Mouse (Mus musculus) spleen, postnatal 4 days (tissue): ENCODE results near the gene Adamts9.

Experiments used
- DNase-seq, 2 experiments: peaks; one replicate each; pipeline ENCODE4 v3.0.0; 2022; ENCODE audit warnings: low spot score in 2 of 2

Gene Adamts9

DNA sequence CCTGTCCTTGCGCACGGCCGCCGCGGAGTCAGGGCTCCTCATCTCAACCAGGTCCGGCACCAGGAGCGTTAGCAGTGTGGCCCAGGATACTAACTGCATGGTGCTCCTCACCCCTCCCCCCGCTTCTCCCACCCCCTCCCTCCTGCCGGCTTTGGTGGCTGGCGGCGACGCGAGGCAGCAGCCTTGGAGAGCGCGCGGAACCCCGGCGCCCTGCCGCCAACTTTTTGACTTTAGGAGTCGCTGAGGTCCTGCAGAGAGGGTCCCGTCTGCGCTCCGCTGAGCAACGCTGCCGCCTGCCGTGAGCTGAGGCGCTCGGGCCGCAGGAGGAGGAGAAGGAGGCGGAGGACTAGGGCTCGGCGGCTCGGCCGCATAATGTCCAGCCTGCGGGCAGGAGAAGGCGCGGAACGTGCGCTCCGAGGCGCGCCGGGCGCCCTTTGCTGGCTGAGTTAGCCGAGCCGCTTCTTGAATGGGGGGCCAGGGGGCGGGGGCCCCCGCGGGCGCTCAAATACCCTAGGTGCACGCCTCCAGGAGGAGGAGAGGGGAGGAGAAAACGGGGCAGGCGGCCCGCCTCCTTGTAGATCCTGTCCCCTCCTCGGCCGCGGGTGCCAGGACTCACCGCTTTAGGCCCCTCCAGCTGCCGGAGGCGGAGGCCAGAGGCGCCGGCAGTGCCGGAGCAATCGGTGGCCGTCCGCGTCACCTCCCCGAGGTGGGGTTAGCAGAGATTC, at the start of gene Adamts9:
Gene Adamts9 (minus strand): TSS at position 436 of the 725 bp plus-strand sequence.
- DNase-seq, result peak in 1 of 2 experiments; percentile 20

DNA sequence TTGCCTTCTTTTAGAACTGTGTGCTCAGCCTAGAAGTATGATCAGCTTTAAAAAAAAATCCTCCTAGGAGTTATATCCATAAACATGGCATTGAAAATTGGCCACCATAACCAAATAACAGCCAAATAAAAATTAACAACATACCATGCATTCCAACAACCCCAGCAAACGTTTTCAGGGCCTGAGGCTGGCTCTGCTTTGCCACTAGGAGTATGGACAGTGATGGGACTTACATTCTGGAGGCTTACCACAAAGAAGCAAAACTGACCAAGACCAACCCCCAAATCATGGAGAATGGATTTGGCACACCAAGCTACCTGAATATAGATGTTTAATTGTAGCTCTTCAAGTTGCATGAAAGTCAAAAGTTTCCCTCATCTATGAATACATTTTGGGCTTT, 48.3 kb upstream of the Adamts9 start:
- no peak for DNase-seq

DNA sequence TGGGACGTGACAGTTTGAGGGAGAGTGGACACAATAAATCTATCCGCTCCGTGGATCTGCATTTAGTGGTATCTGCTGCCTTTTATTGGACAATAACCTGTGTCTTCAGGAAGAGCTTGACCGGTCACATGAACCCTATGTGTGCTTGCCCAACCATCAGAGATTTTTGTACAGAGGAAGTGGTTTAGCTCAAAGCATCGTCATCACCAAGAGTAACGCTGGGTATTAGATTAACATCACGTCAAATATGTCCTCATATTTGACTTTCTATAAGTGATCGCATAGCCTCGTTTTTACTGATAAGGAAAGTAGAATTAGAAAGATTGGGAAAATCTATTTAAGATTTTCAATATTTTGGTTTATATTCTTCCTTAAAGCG, 45.3 kb upstream of the Adamts9 start:
- DNase-seq, result no peak

DNA sequence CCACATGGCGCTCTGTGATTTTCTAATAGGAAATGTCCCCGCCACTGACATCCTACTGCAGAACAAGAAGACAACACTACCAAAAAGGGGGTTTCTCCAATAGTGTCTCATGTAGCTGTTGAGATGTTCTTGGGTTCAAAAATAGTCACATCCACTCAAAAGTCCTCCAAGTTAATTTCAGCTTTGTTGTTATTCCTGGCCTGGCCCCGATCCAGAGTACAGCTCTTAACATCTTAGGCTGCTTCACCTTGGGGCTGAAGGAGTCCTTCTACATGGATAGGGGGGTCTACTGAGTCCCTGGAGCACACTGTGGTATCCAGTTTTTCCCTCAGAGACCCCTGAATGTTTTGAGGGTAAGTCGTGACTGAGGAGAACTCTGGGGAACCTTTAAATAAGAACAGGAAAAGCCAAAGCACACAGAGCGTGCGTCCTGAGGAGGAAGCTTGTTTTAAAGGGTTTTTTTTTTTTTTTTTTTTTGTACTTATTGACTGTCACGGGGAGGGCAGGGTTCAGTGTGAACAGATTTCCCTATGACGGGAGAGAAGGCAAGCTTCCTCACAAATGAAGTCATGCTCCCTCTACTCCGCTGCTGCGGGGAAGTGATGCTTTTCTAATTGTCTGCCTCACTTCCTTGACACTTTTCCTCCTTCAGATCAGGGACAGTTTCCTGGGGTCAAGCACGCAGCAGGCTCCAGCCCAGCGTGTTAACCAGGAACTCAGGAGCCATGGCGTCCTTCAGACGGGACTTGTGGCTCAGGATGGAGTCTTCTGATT, 44.7 kb upstream of the Adamts9 start:
- no peak for DNase-seq

DNA sequence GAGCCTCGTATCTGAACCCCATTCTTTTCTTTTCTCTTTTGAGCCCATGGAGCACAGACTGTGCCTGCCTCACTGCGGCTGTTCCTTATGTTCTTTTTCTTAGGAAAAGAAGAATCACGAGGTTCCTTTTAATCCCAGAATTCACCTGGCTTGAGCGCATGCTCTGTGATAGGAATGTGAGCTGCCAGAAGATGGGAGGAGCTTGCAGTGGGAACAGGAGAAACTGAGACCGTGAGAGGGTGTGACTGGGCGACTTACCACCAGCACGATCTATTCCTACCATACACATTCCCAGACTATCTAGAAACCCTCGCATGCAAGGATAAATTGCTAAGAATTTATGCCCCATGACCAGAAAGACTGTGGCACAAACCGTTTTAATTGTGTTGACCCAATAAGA, 44.1 kb upstream of the Adamts9 start:
- no peak for DNase-seq

DNA sequence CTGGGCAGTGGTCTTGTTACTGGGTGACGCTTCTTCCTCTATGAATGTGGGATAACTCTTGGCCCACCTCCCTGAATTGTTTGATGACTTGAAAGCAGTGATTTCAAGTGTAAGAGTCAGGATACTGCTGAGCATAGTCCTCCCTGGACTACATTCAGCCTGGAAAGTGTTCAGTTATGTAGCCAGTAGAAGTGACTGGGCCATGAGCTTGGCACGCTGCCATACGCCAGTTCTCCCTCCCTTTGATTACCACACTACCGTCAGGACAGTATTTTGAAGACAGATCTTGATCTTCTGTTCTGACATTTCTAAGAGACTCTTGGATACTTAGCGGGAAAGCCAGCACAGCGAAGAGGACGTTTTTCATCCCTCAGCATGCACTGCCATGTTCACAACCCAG, 40.1 kb upstream of the Adamts9 start:
- DNase-seq, result no peak

DNA sequence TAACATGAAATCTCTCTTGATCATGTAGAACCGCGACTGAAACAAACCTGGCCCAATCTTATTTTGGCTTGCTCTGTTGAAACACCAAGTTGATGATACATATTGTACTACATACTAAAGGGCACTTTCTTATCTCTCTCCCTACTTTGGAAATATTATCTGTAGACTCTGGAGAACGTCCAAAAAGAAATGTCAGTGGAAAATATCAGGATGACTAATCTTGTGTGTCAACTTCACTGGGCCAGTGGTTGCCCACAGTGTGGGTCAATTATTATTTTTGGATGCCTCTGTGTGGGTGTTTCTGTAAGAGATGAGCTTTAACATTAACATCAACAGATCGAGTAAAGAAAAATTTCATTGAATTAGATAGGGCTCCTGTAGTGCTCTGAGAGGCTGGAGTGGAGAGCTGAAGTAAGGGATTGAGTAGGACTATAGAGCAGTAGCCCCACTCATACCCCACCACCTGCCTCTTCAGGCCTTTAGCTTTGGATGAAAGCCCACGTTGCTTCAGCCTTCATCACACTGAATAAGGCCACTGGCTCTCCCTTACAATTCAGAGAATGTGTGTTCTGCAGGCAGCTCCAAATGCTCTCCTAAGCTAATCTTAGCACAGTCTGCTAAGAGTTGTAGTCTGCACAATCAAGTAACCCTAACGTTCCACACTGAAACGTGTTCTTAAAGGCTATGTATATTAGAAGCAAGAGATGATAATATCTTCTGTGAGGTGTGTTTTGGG, 38.3 kb upstream of the Adamts9 start:
- no peak for DNase-seq

DNA sequence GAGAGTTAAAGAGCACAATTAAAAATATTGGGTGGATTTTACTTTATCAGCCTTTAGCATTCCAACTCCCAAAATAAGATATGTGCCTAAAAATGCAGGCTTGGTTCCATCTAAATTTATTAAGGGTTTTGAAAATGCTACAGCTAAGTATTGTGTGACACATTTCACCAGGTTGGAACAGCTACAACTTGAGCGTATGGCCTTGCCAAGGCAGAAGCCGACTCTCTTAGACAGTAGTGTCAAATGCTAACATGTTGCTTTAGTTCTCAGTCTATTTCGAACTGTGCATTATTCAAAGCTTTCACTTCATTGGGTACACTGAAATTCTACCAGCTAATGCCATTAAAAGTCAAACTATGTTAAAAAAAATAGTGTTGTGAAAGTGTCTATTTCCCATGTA, 30.0 kb upstream of the Adamts9 start:
- DNase-seq, result no peak

DNA sequence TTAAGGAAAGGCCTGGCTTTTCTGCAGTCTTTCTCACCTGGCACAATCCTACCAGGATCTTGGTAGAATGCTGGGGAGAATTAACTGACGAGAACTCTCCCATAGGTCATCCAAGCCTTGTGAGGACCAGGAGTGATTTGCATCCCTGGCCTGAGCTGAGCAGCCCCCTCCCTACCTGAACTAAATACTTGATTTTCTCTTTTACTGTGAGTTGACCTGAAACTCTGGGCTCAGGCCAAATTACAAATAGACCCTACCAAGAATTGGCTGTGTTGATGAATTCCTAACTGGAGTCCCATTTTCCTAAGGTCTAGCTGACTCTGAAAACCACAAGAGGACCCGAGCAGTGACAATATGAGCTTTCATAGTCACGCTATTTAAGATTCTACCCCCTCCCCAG, 25.4 kb upstream of the Adamts9 start:
- DNase-seq, result no peak

DNA sequence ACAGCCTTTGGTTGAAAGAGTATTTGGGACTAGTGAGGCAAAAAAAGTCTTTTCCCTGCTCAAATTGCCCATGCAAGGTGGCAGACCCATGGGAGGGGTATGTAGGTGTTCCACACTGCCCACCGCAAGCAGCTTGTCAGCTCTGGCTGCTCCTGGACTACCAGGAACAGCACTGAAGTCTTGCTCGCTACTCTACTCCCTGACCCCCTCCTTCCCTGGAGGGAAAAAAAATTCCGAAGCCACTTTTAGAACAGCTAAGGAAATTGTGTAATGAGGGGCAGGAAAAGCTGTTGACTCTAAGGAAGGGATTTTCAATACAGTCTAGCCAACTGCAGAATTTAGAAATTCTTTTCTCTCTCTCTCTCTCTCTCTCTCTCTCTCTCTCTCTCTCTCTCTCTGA, 24.9 kb upstream of the Adamts9 start:
- DNase-seq, result no peak

DNA sequence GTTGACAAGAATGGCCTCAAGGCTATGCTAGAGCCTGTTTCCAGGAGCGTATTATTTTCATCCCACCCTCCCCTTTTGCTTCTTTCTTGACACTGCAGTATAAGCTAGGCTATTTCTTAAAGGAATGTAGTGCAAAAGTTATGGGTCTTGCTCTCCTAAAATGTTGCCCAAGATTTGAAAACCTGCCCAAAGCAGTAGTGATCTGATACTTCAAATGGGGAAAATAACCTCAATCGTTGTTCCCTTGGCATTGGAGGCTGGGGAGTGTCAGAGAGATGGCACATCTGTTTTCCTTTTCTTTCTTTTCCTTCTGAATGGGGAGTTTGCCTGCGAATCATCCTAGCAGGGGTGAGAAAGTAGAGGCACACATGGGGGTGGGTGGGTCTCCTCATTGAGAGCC, 19.7 kb upstream of the Adamts9 start:
- DNase-seq, result no peak

DNA sequence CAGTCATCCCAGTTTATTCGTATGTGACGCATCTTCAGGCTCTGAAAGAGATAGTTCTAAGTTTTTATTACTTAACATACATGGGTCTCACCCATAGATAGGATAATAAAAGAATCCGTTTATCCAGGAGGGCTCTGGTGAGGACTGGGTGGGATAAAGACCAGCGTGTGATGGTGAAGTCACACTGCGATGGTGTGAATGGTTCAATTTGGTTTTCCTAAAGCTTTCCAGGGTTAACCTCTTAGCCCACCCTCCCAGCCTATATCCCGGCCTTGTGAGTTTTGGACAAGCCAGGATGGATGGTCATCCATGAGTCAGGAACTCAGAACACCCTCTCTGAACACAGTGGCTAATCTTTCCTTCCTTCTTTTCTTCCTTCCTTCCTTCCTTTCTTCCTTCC, 17.7 kb upstream of the Adamts9 start:
- DNase-seq, result no peak

DNA sequence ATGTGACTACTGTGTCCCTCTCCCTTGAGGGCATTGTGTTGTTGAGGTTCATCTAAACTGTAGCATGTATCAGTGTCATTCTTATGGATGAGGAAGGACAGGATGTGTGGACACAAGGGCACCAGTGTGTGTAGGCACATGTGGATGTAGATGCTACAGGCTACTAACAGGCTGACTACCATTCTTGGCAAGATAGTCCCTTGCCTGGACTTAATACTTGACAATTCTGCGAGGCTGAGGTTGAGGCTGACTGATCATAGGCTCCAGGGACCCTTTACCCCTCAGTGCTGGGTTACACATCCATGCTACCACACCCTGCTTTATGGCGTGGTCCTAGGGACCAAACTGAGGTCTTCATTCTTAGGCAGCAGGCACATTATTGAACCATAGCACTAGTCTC, 16.1 kb upstream of the Adamts9 start:
- DNase-seq, result no peak

DNA sequence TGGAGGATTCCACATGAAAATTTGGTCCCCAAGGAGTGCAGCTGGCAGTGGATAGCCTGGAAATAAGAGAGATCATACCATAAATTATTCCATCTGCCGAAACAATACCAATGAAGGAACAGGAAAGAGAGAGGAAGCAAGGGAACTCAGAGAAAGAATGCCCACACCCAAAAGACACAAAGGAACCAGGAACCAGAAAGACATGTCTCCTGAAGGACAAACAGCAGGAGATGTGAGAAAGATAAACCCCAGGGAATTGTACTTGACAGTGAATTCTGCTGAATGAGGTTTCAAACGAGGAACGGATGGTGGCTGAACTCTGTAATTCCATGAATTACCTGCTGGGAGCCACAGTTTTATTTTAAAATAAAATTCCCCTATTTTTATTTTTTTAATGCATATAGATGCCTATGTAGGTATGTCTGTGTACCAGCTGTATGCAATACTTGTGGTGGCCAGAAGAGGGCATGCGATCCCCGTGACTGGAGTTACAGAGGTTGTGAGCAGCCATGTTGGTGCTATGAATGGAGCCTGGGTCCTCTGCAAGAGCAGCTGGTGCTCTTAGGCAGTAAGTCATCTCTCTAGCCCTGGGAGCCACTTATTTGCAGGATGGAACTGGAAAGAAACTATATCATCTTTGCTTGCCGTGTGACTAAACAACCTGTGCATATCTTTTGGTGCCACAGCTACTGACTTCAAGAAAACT, 4.2 kb upstream of the Adamts9 start:
- DNase-seq, result no peak

DNA sequence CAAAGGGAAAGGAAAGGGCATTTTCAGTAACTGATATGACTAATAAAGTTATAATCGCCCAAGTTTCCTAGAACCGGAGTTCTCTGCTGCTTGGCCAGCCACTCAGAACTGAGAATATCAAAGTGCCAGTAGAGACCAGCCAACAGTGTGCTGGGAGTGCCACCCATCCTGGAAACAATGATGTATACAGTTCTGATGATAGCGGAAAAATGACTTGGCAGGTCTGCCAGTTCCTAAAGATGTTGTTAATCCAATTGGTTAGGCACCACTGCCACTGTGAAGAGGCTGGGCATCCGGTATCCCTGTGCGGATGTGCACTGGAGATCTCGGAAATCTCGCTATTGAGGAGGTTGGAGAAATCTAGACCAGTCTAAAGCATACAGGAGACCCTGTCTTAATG, 1.4 kb upstream of the Adamts9 start:
- no peak for DNase-seq

DNA sequence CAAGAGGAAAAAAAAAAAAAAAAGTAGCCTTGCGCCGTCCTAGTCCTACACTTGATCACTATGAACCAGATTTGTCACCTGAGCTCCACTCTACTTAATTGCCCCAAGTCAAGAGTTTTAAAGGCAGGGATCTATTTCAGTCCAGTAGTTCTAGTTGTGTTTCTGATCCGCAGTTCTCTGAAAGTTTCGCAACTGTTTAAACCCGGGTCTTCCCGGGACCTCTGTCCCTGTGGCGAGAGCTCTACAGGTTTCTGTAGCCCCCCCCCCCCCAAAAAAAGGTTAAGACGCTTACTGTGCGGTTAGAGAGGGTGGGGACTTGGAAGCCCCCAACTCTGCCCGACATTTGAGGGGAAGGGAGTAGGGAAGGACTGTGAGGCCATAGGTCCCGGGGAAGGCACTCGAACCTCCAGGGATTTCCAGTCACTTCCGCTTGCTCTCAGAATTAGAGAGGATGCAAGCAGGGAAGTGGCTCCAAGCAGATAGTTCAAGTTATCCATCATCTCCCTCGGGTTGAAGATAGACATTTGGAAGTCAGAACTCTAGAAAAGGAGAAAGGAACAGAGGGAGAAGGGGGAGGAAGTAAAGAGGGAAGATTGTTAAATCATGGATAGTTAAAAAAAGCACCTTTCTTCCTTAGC, 875 bp upstream of the Adamts9 start:
- DNase-seq, result no peak

DNA sequence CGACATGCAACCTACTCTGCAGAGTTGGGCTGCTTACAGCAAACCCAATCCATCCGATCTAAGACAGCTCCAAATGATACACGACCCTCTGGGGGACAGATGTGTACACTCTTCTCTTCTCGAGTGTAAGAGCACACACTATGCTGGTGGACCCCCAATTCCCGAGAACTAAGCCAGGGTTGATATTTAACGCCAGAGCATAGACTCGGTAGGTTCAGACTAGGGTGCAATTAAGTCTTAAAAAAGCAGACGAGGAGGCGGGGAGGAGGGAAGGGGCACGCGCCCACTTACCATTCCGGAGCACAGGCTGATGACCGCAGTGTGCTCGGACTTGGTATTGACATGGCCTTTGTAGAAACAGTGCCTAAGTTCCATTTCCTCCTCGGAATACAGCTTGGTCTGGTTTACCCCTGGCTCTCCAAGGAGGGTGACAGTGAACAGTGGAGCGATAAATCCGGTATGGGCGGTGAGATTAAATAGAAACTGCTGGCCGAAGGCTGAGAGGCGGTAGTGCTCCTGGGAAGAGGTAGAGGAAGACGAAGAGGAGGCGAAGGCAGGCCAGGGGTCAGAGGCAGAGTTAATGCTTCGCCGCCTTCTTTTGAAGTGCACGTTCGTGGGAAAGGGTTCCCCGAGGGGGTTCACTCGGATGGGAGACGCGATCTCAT, 1.4 kb downstream of the Adamts9 start:
- DNase-seq, result no peak

DNA sequence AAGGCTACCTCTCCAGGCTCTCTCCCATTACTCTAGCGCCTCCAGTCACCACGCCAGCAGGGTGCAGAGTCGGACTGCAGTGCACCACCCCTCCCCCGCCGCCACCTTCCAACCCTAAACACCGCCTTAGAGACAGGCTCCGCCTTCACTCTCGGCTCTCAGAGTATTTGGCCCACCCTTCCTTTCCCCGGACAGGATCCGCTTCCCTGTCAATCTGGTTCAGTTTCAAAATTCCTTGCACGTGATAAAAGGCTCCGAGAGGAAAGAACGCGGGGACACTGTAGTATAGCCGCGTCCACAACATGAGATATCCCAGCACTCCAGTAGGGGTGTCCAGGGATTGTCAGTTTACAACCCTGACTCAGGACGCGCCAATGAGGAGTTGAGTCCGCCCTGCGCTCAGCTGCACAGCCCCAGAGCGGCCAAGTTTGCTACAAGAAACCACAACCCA, 2.0 kb downstream of the Adamts9 start:
- peak in 1 of 2 experiments; percentile 24 for DNase-seq

DNA sequence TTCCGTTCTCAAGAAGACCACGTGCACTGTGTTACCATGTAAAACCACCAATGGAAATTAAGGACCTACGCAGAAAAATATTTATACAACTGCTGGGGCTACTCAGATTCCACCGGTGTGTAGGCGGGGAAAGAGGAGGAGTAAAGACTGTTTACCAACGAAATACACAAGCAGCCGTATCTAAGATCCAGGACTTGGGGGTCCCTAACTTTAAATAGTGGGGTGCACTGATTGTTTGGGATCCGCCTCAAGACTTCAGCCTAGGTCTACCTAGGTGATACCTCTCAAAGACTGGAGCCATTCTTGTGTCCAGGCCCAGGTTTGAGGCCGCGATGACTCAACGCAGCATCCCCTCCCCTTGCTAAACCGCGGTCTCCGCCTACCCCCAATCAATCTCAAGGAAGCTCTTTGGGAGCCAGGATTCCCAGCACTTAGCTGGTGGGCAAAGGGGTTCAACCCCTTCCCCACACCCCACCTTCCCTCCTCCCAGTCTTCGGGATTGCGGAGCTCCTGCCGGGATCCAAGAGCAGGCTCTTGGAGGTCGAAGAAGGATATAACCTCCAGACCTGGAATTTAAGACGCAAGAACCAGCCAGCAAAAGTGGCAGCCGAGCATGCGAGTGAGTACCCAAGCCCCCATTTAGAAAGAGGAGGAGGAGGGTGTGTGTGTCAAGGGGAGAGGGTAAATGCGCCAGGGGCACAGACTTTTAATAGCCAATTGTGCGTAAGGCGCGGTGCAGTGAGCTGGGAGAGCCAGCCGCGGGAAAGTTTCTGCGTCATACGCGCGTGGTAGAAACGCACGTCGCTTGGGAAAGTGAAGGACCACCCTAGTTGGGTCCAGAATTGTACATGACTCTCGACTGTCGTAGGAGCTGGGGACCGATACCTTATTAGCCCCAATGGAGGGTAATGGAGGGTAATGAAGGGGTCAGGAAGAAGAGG, 2.8 kb downstream of the Adamts9 start:
- DNase-seq, result no peak

DNA sequence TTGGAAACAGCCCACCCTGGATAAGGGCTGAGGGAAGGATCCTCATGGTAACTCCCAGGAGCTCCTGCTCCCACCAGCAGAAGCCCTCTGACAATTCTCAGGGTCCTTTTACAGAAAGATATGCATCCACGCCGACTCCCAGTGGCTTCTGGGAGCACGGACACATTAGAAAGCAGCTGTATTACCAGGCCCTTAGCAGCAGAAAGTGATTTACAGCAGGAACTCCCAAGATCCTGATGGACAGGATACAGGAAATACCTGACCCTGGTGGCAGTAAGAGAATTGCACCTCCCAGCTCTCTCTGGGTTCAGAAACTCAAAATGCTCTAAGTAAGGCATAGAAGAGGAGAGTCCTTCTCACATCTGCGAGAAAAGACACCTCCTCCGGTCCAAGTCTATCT, 15.0 kb downstream of the Adamts9 start:
- DNase-seq, result no peak
